Mouse (Mus musculus) granulocyte monocyte progenitor cell, adult 5-6 weeks (primary cell): ENCODE measurements at regions not wholly inside any gene's neighbourhood (a gene's known extent, or its start where the extent isn't known, plus 50 kb on each side); places are given as distances from the start of the nearest gene placed in this dataset.
"Not testable (repeated sequence)": the region's sequence is repeated elsewhere in the genome, so short reads cannot be mapped to it uniquely, and the experiment has no call there.

Source experiments
- ATAC-seq: replicated peaks from 2 replicates; pipeline ENCODE4 v1.8.0; 2016; ENCODE audit warnings: mild to moderate bottlenecking, moderate TSS enrichment, inconsistent platforms; ENCODE audit not compliant: poor library complexity, severe bottlenecking

DNA sequence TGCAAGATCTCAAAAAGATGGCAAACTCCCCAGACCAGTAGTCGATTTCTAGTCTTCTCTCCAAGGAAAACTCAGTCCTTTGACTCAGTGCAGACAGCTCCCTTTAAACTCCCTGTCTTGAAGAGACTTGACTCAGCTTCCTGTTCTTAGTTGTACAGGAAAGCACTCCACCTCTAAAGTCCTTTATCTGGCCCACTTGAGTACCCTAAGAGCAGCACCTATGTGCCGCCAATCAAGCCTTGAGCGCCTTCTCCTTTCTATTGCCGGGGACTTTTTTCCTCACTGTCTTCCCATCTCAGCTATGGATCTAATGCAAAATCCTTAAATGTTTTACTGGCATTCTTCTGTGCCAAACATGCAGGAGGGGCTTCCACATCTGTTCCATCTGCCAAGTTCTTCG, 105.3 kb upstream of the Fam78b start:
- no peak for ATAC-seq

DNA sequence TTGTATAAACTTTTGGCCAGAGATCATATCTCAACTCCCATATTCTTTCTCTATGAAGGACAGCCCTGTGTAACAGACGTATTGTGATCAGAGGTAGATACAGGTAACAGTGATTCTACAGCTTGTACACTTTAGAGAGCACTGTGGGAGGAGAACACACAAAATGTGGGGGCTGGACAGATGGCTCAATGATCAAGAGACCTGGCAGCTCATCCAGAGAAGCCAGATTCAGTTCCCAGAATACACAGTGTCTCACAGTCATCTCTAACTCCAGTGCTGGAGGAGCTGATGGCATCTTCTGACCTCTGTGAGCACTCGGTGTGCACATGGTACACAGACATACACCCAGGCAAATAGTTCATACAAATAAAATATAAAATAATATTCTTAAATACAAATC, 102.5 kb upstream of the Fam78b start:
- no peak for ATAC-seq

DNA sequence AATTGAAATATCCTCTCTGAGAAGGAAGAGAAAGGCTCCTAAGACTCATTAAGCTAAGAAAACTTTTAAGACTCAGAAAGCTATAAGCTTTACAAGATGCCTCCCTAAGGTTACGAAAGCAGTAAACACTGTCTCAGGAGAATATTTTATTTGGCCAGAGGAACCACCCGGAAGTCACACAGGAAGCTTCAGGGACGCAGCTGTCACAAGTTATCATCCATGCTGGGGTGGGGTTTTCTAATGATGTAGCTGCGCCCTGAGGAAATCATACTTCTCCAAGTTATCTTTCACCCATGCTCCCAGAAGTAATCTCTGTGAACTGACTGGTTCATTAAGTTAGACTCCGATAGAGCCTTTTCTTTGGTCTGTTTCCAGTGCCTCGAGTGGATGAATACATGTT, 102.0 kb upstream of the Fam78b start:
- no peak for ATAC-seq

DNA sequence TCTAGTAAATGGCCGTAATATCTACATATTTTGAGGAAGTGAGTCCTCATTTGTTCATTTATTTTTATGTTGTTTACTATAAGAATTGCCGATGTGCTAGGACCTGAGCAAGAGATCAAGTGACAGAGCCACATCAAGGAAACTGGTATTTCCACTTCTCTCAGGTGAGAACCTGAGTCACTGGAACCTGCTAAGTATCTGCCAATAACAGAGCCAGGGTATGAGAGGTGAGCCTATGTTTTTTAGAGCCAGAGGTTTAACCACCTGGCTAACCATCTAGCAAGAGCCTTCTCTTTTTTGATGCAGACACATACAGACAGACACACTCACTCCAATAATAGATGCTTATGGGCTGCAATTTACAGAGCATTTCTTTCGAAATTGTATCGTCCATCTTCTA, 101.2 kb upstream of the Fam78b start:
- ATAC-seq = no peak

DNA sequence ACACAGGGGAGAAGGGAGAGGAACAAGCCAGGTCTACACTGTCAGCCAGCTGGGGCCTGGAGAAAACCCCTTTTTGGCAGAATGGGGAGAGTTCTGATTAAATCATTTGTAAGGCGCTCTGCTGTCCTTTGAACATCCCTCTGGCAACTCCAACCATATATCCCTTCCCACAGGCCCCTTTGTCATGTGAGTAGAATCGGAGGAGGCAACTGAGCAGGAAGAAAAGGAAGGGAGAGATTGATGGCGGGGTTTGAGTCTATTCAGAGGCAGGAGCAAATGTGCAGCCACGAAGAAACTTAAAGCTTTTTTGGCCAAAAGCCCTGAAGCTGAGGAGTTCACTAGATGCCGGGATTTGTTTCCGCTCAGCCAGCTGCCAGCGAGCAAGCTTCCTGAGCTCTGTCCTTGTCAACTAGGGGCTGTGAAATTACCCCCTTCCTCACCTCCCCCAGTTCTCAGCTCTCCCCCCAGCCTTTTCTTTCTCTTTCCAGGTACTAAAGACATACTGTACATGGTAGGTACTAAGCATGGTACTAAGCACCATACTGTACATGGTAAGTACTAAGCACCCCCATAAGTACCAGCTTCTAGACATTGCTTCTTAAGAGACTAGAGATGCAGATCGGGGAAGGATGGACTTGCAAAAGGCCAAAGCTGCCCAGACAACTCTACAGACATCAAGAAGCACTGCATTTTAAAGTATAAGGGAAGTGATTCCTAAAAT, 100.6 kb upstream of the Fam78b start:
- no peak for ATAC-seq

DNA sequence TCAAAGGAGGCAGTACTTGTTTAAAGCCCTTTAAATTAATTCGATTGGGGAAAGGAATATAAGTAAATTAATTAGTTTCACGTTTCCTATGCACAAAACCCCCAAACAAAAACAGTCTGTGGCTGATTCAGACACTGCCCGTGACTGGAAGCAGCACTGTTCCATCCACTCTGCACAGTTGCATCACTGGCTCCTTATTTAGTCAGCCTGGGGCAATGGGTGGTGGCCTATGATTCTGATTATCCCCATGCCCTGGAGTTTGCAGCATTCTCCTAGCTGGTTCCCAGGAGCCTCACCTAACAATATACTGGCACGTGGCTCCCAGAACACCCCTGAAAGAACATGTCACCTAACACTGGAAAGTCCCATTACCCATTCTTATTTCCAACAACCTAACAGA, 99.6 kb upstream of the Fam78b start:
- ATAC-seq = no peak

DNA sequence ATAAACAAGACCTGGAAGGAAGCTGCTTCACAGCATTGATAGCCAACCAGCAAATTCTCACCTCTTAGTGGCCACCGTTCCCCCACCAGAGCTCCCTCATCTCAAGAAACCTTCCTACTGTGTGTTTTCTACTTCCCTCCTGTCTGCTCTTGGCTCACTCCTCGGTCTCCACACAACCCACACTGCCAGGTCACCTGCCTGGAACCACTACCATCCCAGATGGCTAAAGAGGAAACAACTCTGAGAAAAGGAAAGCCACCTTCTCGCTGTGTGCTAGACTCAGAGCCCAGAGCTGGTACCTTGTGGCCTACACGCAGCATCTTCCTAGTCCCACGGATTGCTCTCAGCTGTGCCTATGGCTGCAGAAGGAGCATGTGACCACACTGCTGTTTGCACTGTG, 97.8 kb upstream of the Fam78b start:
- ATAC-seq = no peak

DNA sequence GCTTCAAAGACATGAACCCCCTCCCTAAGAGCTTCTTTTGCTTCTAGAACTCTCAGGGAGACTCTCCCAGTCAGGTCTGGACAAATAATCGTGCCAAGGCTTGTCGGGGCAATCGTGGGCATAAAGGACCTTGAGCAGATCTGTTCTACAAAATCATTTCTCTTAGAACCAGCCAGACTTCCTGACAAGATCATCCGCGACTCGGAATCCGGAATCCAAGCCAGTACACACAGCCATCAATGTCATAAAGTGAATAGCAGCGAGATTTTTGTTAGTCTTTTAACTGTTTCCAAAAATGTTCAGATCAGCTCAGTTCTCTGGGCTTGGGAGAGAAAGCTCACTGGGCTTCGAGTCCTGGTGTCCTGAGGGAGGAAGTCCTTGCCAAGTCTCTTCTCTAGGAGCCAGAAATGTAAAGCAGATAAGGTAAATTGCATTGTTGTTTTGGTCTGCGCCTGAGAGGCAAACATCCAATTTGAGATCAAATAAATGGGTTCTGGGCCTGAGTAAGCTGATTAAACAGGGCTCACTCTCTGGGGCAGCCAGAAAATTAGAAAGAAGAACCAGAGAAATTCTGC, 92.9 kb upstream of the Fam78b start:
- no peak for ATAC-seq

DNA sequence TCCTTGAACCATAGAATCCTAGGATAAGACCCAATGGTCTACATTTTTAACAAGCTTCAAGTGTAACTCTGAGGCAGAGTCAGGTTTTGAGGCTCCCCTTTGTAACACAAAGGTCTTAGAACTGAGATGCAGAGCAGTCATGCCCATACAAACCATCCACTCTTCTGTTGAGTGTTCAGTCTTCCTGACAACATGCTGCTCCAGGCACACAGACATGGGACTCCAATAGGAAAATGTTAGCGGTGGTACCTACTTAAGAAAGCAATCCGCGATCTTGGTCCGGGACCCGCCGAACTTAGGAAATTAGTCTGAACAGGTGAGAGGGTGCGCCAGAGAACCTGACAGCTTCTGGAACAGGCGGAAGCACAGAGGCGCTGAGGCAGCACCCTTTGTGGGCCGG, 89.0 kb upstream of the Fam78b start:
- ATAC-seq = not testable (repeated sequence)

DNA sequence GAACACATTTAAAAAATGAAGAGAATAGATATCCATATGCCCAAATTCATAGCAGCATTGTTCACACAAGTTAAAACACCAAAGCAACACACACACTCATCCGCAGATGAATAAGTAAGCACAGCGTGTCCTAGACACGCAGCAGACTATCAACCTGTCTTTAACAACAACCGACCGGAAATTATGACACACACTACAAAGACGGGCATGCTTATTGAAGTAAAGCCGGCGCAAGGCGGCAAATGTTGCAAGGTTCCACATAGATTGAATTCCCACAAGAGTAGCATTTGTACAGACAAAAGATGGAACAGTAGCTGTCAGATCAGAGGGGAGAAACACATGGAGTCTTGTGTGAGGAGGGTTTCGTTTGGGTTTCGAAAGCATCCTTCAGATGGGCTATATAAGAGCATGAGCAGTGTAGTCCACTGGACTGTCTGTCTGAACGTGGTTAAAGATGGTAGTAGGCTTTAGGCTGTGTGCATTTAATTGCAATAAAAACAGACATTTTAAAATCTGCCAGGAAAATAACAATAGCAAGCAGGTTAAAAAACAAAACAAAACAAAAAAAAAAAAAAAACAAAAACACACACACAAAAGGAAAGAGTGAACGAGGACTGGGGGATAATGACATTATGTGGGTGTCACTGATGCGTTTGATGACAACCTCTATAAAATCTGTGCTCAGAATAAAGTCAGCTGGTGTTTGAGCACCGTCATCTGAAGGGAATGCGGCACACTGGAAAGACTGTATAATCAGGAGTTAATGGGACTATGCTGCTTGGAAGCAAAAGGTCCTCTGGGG, 78.1 kb upstream of the Fam78b start:
- no peak for ATAC-seq

DNA sequence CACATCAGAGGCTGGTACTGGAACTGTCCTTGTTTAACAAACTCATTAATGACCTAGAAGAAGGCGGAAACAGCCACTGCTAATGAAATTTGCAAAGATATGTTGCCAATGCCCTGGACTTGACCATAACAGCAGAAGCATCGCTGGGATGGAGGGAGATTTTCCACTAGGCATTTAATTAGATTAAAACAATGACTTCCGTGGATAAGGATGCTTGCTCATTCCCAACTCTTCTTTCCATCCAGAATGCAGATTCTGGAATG, 77.6 kb upstream of the Fam78b start:
- no peak for ATAC-seq

DNA sequence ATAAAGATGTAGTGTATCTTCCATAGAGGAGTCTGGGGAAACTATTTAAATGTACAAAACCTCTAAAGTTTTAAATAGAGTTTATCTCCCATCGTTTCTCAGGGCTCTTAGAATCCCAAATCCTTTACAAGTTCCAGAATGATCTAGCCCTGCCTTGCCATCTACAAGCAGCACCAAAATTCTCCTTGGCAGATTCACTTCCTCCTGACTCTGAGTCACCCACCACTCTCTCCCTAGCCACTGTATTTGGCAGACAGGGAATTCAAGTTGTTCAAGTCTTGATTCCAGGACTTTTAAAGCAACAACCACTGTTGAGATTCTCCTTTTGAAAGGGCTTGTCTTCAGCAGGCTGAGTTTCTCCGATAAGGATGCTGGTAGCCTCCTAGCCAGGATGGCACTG, 77.1 kb upstream of the Fam78b start:
- no peak for ATAC-seq

DNA sequence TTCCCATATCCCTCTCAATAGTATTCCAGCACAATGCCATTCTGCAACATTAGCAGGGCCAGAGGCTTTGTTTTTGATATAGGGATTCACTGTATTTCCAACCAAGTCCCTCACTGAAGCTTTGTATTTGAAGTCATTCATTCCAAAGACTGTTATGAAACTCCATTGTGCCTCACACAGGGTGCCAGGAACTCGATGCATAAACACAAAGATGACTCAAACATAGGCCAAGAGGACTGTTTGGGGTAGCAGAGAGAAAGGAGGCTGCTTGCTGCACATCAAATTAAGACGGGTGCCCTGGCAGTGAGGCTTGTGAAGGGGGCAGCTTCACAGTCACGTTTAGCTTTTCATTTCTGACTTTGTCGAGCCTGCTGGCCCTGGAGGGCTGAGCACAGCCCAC, 75.1 kb upstream of the Fam78b start:
- ATAC-seq = no peak

DNA sequence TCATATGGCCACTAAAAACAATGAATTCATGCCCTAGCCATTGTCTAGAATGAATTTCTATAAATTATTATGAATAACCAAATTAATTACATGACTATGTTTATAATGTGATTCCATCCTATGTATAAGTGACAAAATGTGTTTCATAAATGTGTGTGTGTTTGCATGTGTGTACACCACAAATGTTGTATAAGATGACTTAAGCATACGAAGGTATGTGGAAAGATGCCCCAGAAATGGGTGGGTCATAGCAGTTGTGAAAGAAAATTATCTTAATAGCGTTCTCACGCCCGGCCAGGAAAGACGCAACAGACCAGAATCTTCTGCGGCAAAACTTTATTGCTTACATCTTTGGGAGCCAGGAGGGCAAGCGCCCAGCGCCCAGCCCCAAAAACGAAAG, 61.5 kb upstream of the Fam78b start:
- not testable (repeated sequence) for ATAC-seq

DNA sequence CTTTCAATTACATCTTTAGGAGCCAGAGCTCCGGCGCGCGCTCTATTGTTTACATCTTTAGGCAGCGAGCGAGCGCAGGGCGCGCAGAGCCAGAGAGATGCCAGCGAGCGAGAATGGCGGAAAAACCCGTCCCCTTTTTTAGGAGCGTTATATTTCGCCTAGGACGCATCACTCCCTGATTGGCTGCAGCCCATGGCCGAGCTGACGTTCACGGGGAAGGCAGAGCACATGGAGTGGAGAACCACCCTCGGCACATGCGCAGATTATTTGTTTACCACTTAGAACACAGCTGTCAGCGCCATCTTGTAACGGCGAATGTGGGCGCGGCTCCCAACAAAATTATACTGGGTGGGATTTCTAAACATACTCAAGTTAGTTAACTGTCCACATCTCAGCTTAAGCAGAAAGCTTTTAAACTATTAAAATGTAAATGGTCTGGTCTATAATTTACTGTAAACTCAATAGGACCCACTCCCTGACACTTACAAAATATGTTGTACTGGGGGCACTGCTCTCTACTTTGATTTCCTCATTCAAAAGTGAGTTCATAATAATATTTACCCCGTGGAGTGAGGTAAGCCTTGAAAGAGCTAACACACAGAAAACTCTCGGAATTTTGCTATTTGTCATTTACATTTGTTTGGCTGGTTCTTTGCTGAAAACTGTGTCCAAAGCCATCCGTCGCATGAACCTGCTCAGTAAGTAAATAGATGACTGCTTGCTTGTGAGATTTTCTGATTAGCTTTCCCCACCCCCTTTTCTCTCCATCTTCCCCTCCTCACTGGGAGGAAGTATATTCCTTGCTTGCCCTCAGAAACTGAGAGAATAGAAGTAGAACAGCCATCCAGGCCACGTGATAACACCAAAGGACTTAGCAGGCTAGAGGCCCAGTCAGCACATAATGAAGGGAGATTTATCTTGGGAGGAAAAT, 60.8 kb upstream of the Fam78b start:
- not testable (repeated sequence) for ATAC-seq

DNA sequence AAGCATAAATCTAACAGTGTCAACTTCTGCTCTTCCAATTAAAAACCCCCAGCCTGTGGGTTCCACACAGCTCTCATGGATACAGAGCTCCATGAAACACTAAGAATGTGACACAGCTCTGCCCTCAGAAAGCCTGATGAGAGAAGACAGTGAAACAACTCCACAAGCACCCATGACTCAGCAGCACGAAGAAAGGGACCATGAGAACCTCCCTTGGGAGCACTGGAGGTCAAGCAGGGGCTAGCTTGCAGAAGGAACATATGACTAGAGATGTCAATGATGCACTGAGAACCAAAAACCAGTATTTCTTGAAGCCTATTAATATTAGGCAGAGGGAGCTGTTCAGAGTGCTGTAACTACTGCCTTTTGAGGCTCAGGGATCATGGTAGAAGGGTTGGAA, 59.0 kb upstream of the Fam78b start:
- no peak for ATAC-seq

DNA sequence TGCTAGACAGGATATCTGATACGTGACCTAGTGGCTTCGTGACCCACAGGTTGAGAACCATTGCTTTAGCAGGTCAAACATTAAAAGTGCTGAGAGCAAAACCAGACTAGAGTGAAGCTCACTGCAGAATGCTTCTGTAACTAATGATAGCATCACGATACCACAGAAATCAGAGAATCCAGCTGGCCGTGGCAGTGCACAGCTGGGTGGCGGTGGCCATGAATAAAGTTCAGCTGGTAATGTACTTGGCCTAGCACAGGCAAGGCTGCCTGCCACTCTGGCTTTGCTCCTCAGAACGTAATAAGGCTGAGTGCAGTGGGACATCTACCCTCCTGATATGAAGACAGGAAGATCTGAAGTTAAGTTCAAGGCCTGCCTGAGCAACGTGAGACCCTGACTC, 56.7 kb upstream of the Fam78b start:
- ATAC-seq = no peak

DNA sequence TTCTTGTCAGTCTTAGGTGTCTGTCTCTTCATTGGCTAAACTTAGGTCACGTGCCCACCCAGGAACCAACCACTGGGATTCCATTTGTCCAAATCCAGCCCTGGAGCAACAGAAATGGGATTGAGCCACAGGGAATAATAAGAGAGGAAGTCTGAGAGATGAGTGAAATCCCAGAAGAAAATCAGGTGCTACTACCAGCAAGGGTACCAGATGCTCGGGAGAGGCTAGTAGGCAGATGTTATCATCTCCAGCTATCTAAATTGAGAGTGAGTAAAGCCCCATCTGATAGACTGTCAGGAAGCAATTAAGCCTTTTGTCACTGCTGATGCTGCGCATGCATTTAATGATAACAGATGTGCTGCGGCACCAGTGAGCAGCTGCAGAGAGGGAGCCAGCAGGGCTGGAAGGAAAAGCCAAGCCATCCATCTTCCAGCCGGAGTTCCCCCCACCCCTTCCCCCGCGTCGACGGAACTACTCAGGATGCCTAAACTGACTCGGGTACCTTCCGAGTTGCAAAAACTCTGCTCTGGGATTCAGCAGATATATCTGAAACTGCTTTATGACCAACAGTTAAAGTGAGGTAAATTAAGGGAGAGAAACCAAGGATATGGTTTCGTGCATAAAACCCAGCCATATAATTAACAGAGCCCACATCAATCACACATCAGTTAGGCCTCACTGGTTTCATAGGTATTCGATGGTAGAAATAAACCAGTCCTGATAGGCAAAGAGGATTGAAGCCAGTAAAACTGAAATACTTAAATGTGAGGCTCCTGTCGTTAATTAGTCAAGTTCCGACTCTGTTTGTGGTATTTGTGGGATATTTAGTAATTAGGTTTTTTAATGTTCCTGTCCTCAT, 53.1 kb upstream of the Fam78b start:
- no peak for ATAC-seq
